Mouse (Mus musculus) stomach, embryonic 15.5 days (tissue): Measurements from ENCODE around the gene Lrit2. TPM values are rescaled to one million over a fixed set of nuclear protein-coding genes. Genes with fewer than 3 reads are reported as not detected.

Source experiments
- ATAC-seq: fragments of 200-750 bp; cut with Nextera tagmentation; 2 replicates; pipeline ENCODE4 v1.8.0; 2017; ENCODE audit warnings: low read depth, moderate number of reproducible peaks, moderate TSS enrichment; ENCODE audit not compliant: insufficient read depth, low FRiP score
- H3K27ac ChIP-seq: fragments of 300-500 bp; sonication (generic); 2 replicates; pipeline ENCODE4 v1.5.1; 2015; ENCODE audit warnings: mild to moderate bottlenecking, inconsistent platforms
- H3K27me3 ChIP-seq: fragments of 300-500 bp; sonication (generic); replicated peaks from 2 replicates; pipeline ENCODE4 v1.6.1; 2015; ENCODE audit warnings: inconsistent platforms
- H3K36me3 ChIP-seq: fragments of 300-500 bp; sonication (generic); 2 replicates; pipeline ENCODE4 v1.6.1; 2015; ENCODE audit warnings: inconsistent platforms
- H3K4me1 ChIP-seq: fragments of 300-500 bp; sonication (generic); 2 replicates; pipeline ENCODE4 v1.6.1; 2015; ENCODE audit warnings: inconsistent platforms
- H3K4me2 ChIP-seq: fragments of 300-500 bp; sonication (generic); 2 replicates; pipeline ENCODE4 v1.6.1; 2015; ENCODE audit warnings: mild to moderate bottlenecking, inconsistent platforms
- H3K4me3 ChIP-seq: fragments of 300-500 bp; sonication (generic); replicated peaks from 2 replicates; pipeline ENCODE4 v1.5.1; 2015; ENCODE audit warnings: inconsistent platforms
- H3K9ac ChIP-seq: fragments of 300-500 bp; sonication (generic); 2 replicates; pipeline ENCODE4 v1.6.1; 2015; ENCODE audit warnings: inconsistent platforms
- H3K9me3 ChIP-seq: fragments of 300-500 bp; sonication (generic); 2 replicates; pipeline ENCODE4 v1.6.1; 2016; ENCODE audit warnings: inconsistent platforms
- WGBS: fragments of 180-500 bp; shearing (Covaris S2); methylation state at CpG from one replicate; pipeline ENCODE4 v1.1.7; 2015; 5-methylcytosine and 5-hydroxymethylcytosine counted together
- polyA plus RNA-seq: library from polyadenylated mRNA; unstranded; fragments of >200 nt; fragmentation: Nextera tagmentation; extraction: Ambion mirVana; gene quantifications from 2 replicates; pipeline ENCODE4 v1.2.1, GENCODE M21; 2015

The Lrit2 gene
- polyA plus RNA-seq, 1 experiment from 2014 or later, result not detected

GRCm38 (mm10) chr14:37113922-37114321, 46.2 kb downstream of the Lrit2 start, which contains the start of gene 2610528A11Rik:
2610528A11Rik (minus strand) TSS chr14:37114022.
- Histone ChIP-seq H3K27ac (no peak within 1 kb of the TSS), H3K36me3 (no peaks in the 10 kb centered on the region), H3K4me2 (no peak within 1 kb of the TSS), H3K9ac (no peak within 1 kb of the TSS), H3K4me3 (no peak within 1 kb of the TSS), H3K27me3 (no peaks in the 10 kb centered on the region), H3K4me1 (no peaks in the 10 kb centered on the region), H3K9me3 (no peaks in the 10 kb centered on the region)
- 56% methylated on average over 3 of the region's 3 CpGs for WGBS
- no peak for ATAC-seq

- no peak for ATAC-seq
- H3K27ac ChIP-seq, result no peak overlapping the region
- H3K4me2 ChIP-seq, result no peak overlapping the region
- no peaks in the 10 kb centered on the region for H3K4me1 ChIP-seq
- no peaks in the 10 kb centered on the region for H3K9me3 ChIP-seq
- 94% methylated on average over 4 of the region's 4 CpGs for WGBS
- no peaks in the 10 kb centered on the region for H3K27me3 ChIP-seq
- no peak overlapping the region for H3K9ac ChIP-seq
- H3K36me3 ChIP-seq, result peaks cover 8% of the 10 kb centered on the region
- no peak overlapping the region for H3K4me3 ChIP-seq
Measured at GRCm38 (mm10) chr14:37119233-37119632, 51.5 kb downstream of the Lrit2 start.

Other genes starting within 250 kb of the Lrit2 start
- 26.7 and 32.1 TPM in 2 replicates for gene Ccser2, start 99.2 kb upstream of the Lrit2 start, polyA plus RNA-seq
- not detected in 2 replicates for gene Rgr, start 19.0 kb upstream of the Lrit2 start, polyA plus RNA-seq
- not detected in 2 replicates for gene Lrit1, start 13.1 kb upstream of the Lrit2 start, polyA plus RNA-seq
- 0.18 and 0.32 TPM in 2 replicates for gene Cdhr1, start 30.4 kb downstream of the Lrit2 start, polyA plus RNA-seq
- 8.6 and 12.5 TPM in 2 replicates for gene 2610528A11Rik, start 46.1 kb downstream of the Lrit2 start, polyA plus RNA-seq
- 221 and 233 TPM in 2 replicates for gene Ghitm, start 67.3 kb downstream of the Lrit2 start, polyA plus RNA-seq